Comparison of ENCODE assay signal across 20 mouse cellular contexts in genomic region chr17:27499080-27499479, GRCm38 (mm10). TPM values are rescaled to one million over a fixed set of nuclear protein-coding genes. Genes with fewer than 3 reads are reported as not detected.
DNase-seq lines count a peak whose midpoint lies in the region; TF ChIP-seq lines count a peak whose summit lies in the region.
"Had no signal": no experiment of that assay in that cellular context is flagged by ENCODE, and none has a peak within 500 bp of the region (broad histone marks: within the 10 kb centered on the region; RNA-seq: fewer than 3 reads in every experiment).

No protein-coding gene starts in this region.

- no peak overlapping the region for H3K9ac ChIP-seq in CH12.LX (ENCODE audit: insufficient read depth, low read depth)
- H3K9ac ChIP-seq: forebrain, embryonic 15.5 days; heart, embryonic 13.5 days; liver, embryonic 12.5 days; lung, embryonic 14.5 days; neural tube, embryonic 15.5 days had no signal

- no peak for TF ChIP-seq RAD21 in CH12.LX (IDR thresholded peaks at IDR 0.05; ENCODE audit: low read depth, low read length)

- H3K4me3 ChIP-seq in CH12.LX (replicated peaks in 1 of 3; ENCODE audit: low read depth in 2 of 3, low read length in 2 of 3, poor library complexity in 1 of 3) = no peak overlapping the region
- H3K4me3 ChIP-seq in layer of hippocampus, adult 2 months = no peak overlapping the region
- H3K4me3 ChIP-seq: forebrain, embryonic 15.5 days; heart, embryonic 13.5 days; liver, embryonic 12.5 days; midbrain, embryonic 13.5 days; myocyte; neural tube, embryonic 15.5 days had no signal

- in situ Hi-C loops in CH12.LX (cut with MboI; ENCODE audit: low pct_ligation_motif_present, low pct_unique_long_range_greater_than_20kb, low sequenced_read_pairs) = no loop called here

- dilution Hi-C loops in CH12.LX (cut with MboI; ENCODE audit: extremely low pct_ligation_motif_present, extremely low pct_unique_long_range_greater_than_20kb, low sequenced_read_pairs) = no loop called here

- DNase-seq in embryo, embryonic 10.5 days (ENCODE audit: low spot score) = peak; percentile 27
- DNase-seq in embryo, embryonic 11 days = no peak
- DNase-seq in CH12.LX (ENCODE audit: extremely low read depth) = no peak
- DNase-seq in cerebellum, adult 18-20 months = peak; percentile 94 to 97
- peak; percentile 95 to 96 for DNase-seq in cerebellum, postnatal 36 days
- no peak for DNase-seq in urinary bladder, adult 18-20 months (ENCODE audit: low spot score in 2 of 2)
- no peak for DNase-seq in layer of hippocampus, adult 2 months (ENCODE audit: low spot score in 2 of 2)
- DNase-seq in layer of hippocampus, postnatal 10 days (ENCODE audit: low spot score in 2 of 2) = no peak
- DNase-seq: adrenal gland, postnatal 10 days; heart, postnatal 36 days; kidney, postnatal 4 days; lung, embryonic 14.5 days; lung, postnatal 4 days had no signal

- peaks cover 5% of the 10 kb centered on the region for H3K9me3 ChIP-seq in CH12.LX (replicated peaks; ENCODE audit: low read length)
- H3K9me3 ChIP-seq: forebrain, embryonic 15.5 days; heart, embryonic 13.5 days; liver, embryonic 12.5 days; midbrain, embryonic 13.5 days; neural tube, embryonic 15.5 days had no signal

- peaks cover 7% of the 10 kb centered on the region for H3K27me3 ChIP-seq in CH12.LX (replicated peaks)
- H3K27me3 ChIP-seq: forebrain, embryonic 15.5 days; midbrain, embryonic 13.5 days had no signal

- no peak for TF ChIP-seq CTCF in CH12.LX (conservative IDR thresholded peaks at IDR 0.05 in 1 of 2, IDR thresholded peaks at IDR 0.05 in 1 of 2; ENCODE audit: low read depth in 2 of 2, low read length in 2 of 2)
- no peak for TF ChIP-seq CTCF in layer of hippocampus, adult 2 months (conservative IDR thresholded peaks at IDR 0.05)

- TF ChIP-seq EP300 in CH12.LX (IDR thresholded peaks at IDR 0.05; ENCODE audit: low read length) = no peak

- no peaks in the 10 kb centered on the region for H3K79me2 ChIP-seq in CH12.LX (replicated peaks; ENCODE audit: control insufficient read depth, extremely low read depth, insufficient read depth, poor library complexity, severe bottlenecking)

- no peak for TF ChIP-seq POLR2A in CH12.LX (IDR thresholded peaks at IDR 0.05; ENCODE audit: low read depth, low read length)

- H3K27ac ChIP-seq in CH12.LX (ENCODE audit: insufficient read depth, low read depth) = no peak overlapping the region
- H3K27ac ChIP-seq in layer of hippocampus, adult 2 months = no peak overlapping the region
- H3K27ac ChIP-seq: forebrain, embryonic 15.5 days; heart, embryonic 13.5 days; liver, embryonic 12.5 days; neural tube, embryonic 15.5 days had no signal

- H3K36me3 ChIP-seq in CH12.LX (replicated peaks in 1 of 2; ENCODE audit: control insufficient read depth in 1 of 2, insufficient read depth in 1 of 2, low read length in 1 of 2) = no peaks in the 10 kb centered on the region
- H3K36me3 ChIP-seq: forebrain, embryonic 15.5 days; heart, embryonic 13.5 days; liver, embryonic 12.5 days; midbrain, embryonic 13.5 days; neural tube, embryonic 15.5 days had no signal

- H3K4me2 ChIP-seq in CH12.LX (ENCODE audit: insufficient read depth, low read depth, poor library complexity, severe bottlenecking) = no peak overlapping the region
- H3K4me2 ChIP-seq: forebrain, embryonic 15.5 days; heart, embryonic 13.5 days; liver, embryonic 12.5 days; lung, embryonic 14.5 days; midbrain, embryonic 13.5 days; neural tube, embryonic 15.5 days had no signal

- peaks cover 9 to 56% of the 10 kb centered on the region in 2 experiments for H3K4me1 ChIP-seq in CH12.LX (ENCODE audit: control insufficient read depth in 1 of 2, insufficient read depth in 2 of 2)
- H3K4me1 ChIP-seq: heart, embryonic 13.5 days had no signal

TF ChIP-seq in CH12.LX, 34 proteins besides CTCF, POLR2A, EP300 and RAD21:
- no peak for TF ChIP-seq MEF2A (IDR thresholded peaks at IDR 0.05; ENCODE audit: borderline replicate concordance, low read depth, low read length)
- TF ChIP-seq USF2 (conservative IDR thresholded peaks at IDR 0.05; ENCODE audit: low read depth, low read length) = no peak
- TF ChIP-seq KAT2A (IDR thresholded peaks at IDR 0.05; ENCODE audit: insufficient replicate concordance, low read length) = no peak
- no peak for TF ChIP-seq GABPA (IDR thresholded peaks at IDR 0.05; ENCODE audit: insufficient replicate concordance, low read depth, low read length)
- no peak for TF ChIP-seq USF1 (IDR thresholded peaks at IDR 0.05; ENCODE audit: low read depth, low read length)
- peak; percentile 37 for TF ChIP-seq ZKSCAN1 (IDR thresholded peaks at IDR 0.05; ENCODE audit: borderline replicate concordance, low read depth, low read length)

RNA-seq across cellular contexts. Expression of gene Grm4, which starts 22.1 kb away (rescaled TPM):
- not detected in 2 replicates for total RNA-seq in CH12.LX (2012; rRNA removed)
- not detected in 2 replicates for total RNA-seq in CH12.LX (2014; rRNA removed)
- not detected in 2 replicates for polyA plus RNA-seq in CH12.LX (2012; ENCODE audit: insufficient read length, low read depth)
- 1 to 10 TPM; 7.9 to 9.6 TPM for total RNA-seq in layer of hippocampus, adult 2 months (2021)
- 10 to 100 TPM; 12.2 to 16.1 TPM for total RNA-seq in layer of hippocampus, postnatal 10 days (2021)
- polyA plus RNA-seq: CD4-positive, CD25-positive, alpha-beta regulatory T cell, adult 4 months; myocyte had no signal

RNA-seq across cellular contexts. Expression of gene Hmga1, which starts 57.2 kb away (rescaled TPM):
- total RNA-seq in CH12.LX (2012; rRNA removed) (88.7 and 117 TPM in 2 replicates), CH12.LX (2014; rRNA removed) (42.8 and 43.8 TPM in 2 replicates)
- 83.7 and 125 TPM in 2 replicates for polyA plus RNA-seq in CH12.LX (2012; ENCODE audit: insufficient read length, low read depth)
- 10 to 100 TPM; 30.5 to 38.2 TPM for total RNA-seq in layer of hippocampus, adult 2 months (2021)
- 10 to 100 TPM; 35.1 to 35.6 TPM for total RNA-seq in layer of hippocampus, postnatal 10 days (2021)

Comparison
In these comparisons a context has a peak if more than half of its experiments do, and no peak if none do; other contexts are left out.
1. DNase-seq: peak in embryo, embryonic 10.5 days (single experiment), cerebellum, adult 18-20 months (2 of 2) and cerebellum, postnatal 36 days (2 of 2); none in embryo, embryonic 11 days (single experiment), CH12.LX (single experiment), urinary bladder, adult 18-20 months (0 of 2), layer of hippocampus, adult 2 months (0 of 2) and layer of hippocampus, postnatal 10 days (0 of 2).
2. RNA of gene Grm4, which starts 22.1 kb away (total RNA-seq): 12.2 to 16.1 TPM in layer of hippocampus, postnatal 10 days and 7.9 to 9.6 TPM in layer of hippocampus, adult 2 months; not detected in CH12.LX; every median in the first group is over 4 times any median in the second.